Mouse (Mus musculus): ENCODE data around the gene Gemin5. TPM values are rescaled to one million over a fixed set of nuclear protein-coding genes. Genes with fewer than 3 reads are reported as not detected.
A peak's percentile ranks its signal among the peaks of the same experiment; 100 is the strongest.
"Not testable (repeated sequence)": the region's sequence is repeated elsewhere in the genome, so short reads cannot be mapped to it uniquely, and the experiment has no call there.

Gene Gemin5
- total and polyA plus RNA-seq, 3 experiments: 3.2 to 9.3 (median 9.1) TPM

DNA sequence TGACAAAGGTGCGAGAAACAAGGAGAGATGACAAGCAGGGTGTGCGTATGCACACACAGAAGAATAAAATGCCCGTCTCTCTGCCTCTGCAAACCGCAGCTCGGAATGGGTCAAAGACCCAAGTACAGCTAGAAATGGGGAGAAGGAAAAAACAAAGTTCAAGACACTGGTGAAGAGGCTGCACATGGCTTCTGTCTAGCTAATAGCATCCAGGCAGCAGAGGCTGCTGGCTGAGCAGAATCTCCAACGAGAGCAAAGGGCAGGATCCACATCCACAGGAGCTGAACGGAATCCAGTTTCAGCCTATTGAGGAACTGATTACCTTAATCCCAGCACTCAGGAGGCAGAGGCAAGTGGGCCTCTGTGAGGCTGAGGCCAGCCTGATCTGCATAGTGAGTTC, 12.4 kb upstream of the Gemin5 start:
- no peak overlapping the region for H3K27ac ChIP-seq
- H3K36me3 ChIP-seq (ENCODE audit: control insufficient read depth, insufficient read depth, low read length): peaks cover 2% of the 10 kb centered on the region; the same call in 1 of the 2 replicates
- no peak overlapping the region for H3K4me3 ChIP-seq
- no peaks in the 10 kb centered on the region for H3K4me1 ChIP-seq (ENCODE audit: control insufficient read depth, insufficient read depth, low read length)
- no peak for DNase-seq
- WGBS: 88% methylated on average over 7 of the region's 7 CpGs
- intact Hi-C loops (cut with DNase I): no loop called here
- no peak overlapping the region for H3K9ac ChIP-seq (ENCODE audit: low read depth, low read length)
- H3K79me2 ChIP-seq (replicated peaks; ENCODE audit: control insufficient read depth, insufficient read depth, low read length): no peaks in the 10 kb centered on the region
- H3K27me3 ChIP-seq (ENCODE audit: control insufficient read depth, insufficient read depth, low read length): no peaks in the 10 kb centered on the region
- no peak for TF ChIP-seq EP300 (IDR thresholded peaks at IDR 0.05; ENCODE audit: insufficient read depth, low read depth, low read length)
- no peak for TF ChIP-seq CTCF (IDR thresholded peaks at IDR 0.05)
- TF ChIP-seq POLR2A (IDR thresholded peaks at IDR 0.05; ENCODE audit: insufficient read depth, low read depth, low read length): no peak

DNA sequence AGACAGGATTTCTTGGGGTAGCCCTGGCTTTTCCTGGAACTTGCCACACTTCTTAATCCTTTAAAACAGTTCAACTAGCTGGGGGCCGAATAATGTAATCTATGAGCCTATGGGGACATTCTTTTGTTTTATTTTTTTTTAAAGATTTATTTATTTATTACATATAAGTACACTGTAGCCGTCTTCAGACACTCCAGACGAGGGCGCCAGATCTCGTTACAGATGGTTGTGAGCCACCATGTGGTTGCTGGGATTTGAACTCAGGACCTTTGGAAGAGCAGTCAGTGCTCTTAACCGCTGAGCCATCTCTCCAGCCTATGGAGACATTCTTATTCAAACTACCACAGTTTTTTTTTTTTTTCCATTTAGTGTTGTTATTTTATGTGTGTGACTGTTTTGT, 11.6 kb upstream of the Gemin5 start:
- not testable (repeated sequence) for H3K27ac ChIP-seq; H3K4me1 ChIP-seq (ENCODE audit: control insufficient read depth, insufficient read depth, low read length); H3K79me2 ChIP-seq (replicated peaks; ENCODE audit: control insufficient read depth, insufficient read depth, low read length); H3K9ac ChIP-seq (ENCODE audit: low read depth, low read length); H3K27me3 ChIP-seq (ENCODE audit: control insufficient read depth, insufficient read depth, low read length); DNase-seq; H3K4me3 ChIP-seq; H3K36me3 ChIP-seq (ENCODE audit: control insufficient read depth, insufficient read depth, low read length)
- intact Hi-C loops (cut with DNase I): loop anchor here (1.0 to 5.0 kb wide), 2 partner anchors 45 to 122 kb away; no protein-coding TSS in a partner anchor
- WGBS: 95% methylated on average over 6 of the region's 6 CpGs

DNA sequence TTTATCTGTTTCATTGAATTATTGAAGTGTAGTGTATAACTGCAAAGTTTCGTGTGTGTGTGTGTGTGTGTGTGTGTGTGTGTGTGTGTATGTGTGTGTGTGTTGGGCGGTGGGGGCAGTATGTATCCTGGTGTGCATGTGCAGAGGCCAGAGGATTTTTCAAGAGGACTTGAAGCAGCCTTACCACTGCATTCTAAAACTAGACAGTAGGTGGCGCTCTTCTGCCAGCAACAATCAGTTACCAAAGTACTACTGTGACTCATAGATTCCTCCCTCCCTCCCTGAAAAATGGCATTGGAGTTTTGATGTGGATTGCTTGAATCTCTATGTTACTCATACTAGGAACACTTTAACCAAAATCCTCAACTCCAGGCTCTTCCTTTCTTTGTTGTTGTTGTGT, 11.2 kb upstream of the Gemin5 start:
- Histone ChIP-seq H3K79me2 (replicated peaks; ENCODE audit: control insufficient read depth, insufficient read depth, low read length) (no peaks in the 10 kb centered on the region), H3K9ac (ENCODE audit: low read depth, low read length) (no peak overlapping the region), H3K27ac (no peak overlapping the region), H3K4me1 (ENCODE audit: control insufficient read depth, insufficient read depth, low read length) (no peaks in the 10 kb centered on the region), H3K4me3 (no peak overlapping the region), H3K36me3 (ENCODE audit: control insufficient read depth, insufficient read depth, low read length) (peaks cover 2% of the 10 kb centered on the region; the same call in 1 of the 2 replicates), H3K27me3 (ENCODE audit: control insufficient read depth, insufficient read depth, low read length) (no peaks in the 10 kb centered on the region)
- TF ChIP-seq CTCF (IDR thresholded peaks at IDR 0.05) (peak; percentile 75), EP300 (IDR thresholded peaks at IDR 0.05; ENCODE audit: insufficient read depth, low read depth, low read length) (peak; percentile 52; the same call in 1 of the 2 replicates), POLR2A (IDR thresholded peaks at IDR 0.05; ENCODE audit: insufficient read depth, low read depth, low read length) (no peak)
- intact Hi-C loops (cut with DNase I): loop anchor here (1.0 to 5.0 kb wide), 2 partner anchors 46 to 123 kb away; no protein-coding TSS in a partner anchor
- 26% methylated on average over 3 of the region's 3 CpGs for WGBS
- peak; percentile 66 to 79 for DNase-seq

DNA sequence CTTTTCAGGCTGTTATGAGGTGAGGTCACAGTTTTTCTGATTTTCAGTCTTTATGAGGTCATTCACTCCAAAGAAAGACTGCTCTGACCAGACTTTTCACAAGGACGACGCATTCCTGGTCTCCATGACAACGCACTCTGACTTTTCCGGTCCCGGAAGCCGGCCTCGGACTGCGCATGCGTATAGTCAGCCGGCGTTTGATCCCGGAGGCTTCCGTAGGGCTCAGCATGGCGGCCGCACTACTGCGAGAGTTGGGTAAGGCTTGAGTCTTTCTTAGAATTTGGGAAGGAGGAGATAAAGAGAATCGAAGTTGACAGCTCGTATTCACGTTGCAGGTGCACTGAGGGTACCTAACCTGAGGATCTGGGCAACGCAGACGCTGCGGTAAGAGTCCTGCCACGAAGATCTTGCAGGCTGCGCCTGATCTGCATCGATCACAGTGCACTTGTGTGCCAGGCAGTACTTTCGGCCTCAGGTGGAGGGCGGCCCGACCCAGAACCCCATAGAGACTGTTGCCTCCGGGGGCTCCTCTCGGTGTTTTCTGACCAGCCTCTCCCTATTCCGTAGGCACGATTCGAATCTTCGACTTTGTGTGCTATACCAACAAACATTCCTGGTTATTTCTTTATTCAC, 3.2 kb upstream of the Gemin5 start, which contains the start of gene Mrpl22:
Gene Mrpl22 (plus strand): TSS at position 203 of the 633 bp plus-strand sequence.
- Histone ChIP-seq H3K27ac (peak within 1 kb of the TSS; percentile 64), H3K79me2 (replicated peaks; ENCODE audit: control insufficient read depth, insufficient read depth, low read length) (no peaks in the 10 kb centered on the region), H3K4me3 (peak within 1 kb of the TSS; percentile 67), H3K9ac (ENCODE audit: low read depth, low read length) (peak within 1 kb of the TSS; percentile 63), H3K36me3 (ENCODE audit: control insufficient read depth, insufficient read depth, low read length) (no peaks in the 10 kb centered on the region), H3K4me1 (ENCODE audit: control insufficient read depth, insufficient read depth, low read length) (peaks cover 3% of the 10 kb centered on the region), H3K27me3 (ENCODE audit: control insufficient read depth, insufficient read depth, low read length) (no peaks in the 10 kb centered on the region)
- TF ChIP-seq POLR2A (IDR thresholded peaks at IDR 0.05; ENCODE audit: insufficient read depth, low read depth, low read length) (peak; percentile 88), CTCF (IDR thresholded peaks at IDR 0.05) (no peak), EP300 (IDR thresholded peaks at IDR 0.05; ENCODE audit: insufficient read depth, low read depth, low read length) (0 out of 2 replicates have a peak, but pooled peaks have one; percentile 38)
- peak; percentile 94 to 95 for DNase-seq
- intact Hi-C loops (cut with DNase I): no loop called here
- under 1% methylated on average over 34 of the region's 34 CpGs for WGBS

DNA sequence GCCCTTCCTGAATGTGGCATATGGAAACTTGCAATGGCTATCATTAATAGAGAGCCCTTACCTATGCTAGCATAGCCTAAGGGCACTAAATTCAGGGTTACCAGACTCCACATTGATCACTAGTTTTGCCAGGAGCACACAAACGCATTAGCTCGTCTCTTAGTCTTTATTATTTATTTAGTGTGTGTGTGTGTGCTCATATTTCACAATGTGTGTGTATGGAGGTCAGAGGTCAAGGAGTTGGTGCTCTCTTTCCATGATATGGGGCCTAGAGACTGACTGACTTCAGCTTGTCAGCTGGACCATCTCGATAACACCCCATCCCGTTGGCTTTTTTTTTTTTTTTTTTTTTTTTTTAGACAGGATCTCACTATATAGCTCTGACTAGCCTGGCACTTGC, 1.3 kb upstream of the Gemin5 start:
- TF ChIP-seq POLR2A (IDR thresholded peaks at IDR 0.05; ENCODE audit: insufficient read depth, low read depth, low read length) (no peak), CTCF (IDR thresholded peaks at IDR 0.05) (no peak), EP300 (IDR thresholded peaks at IDR 0.05; ENCODE audit: insufficient read depth, low read depth, low read length) (no peak)
- H3K36me3 ChIP-seq (ENCODE audit: control insufficient read depth, insufficient read depth, low read length): no peaks in the 10 kb centered on the region
- intact Hi-C loops (cut with DNase I): no loop called here
- no peak for DNase-seq
- H3K4me3 ChIP-seq: no peak overlapping the region
- WGBS: 91% methylated on average over 4 of the region's 4 CpGs
- H3K79me2 ChIP-seq (replicated peaks; ENCODE audit: control insufficient read depth, insufficient read depth, low read length): no peaks in the 10 kb centered on the region
- H3K27me3 ChIP-seq (ENCODE audit: control insufficient read depth, insufficient read depth, low read length): no peaks in the 10 kb centered on the region
- H3K4me1 ChIP-seq (ENCODE audit: control insufficient read depth, insufficient read depth, low read length): peaks cover 3% of the 10 kb centered on the region
- no peak overlapping the region for H3K27ac ChIP-seq
- no peak overlapping the region for H3K9ac ChIP-seq (ENCODE audit: low read depth, low read length)

DNA sequence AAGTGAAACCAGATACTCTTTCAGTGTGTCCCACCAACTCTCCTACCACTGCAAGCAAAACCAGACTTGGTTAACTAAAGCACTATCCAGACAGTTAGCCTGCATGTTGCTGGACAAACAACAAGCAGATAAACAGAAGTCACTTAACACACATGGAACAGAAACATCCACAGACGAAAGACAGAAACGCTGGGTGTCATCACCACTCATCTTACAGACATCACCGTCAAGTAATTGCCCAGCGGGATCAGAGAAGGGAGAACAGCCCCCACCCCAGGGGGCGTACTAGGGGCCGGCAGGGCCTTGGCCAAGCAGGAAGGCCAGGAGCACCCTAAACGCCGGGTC, 545 bp downstream of the Gemin5 start:
- H3K4me3 ChIP-seq: peak overlapping the region; percentile 94
- DNase-seq: no peak
- intact Hi-C loops (cut with DNase I): no loop called here
- peak overlapping the region; percentile 93 for H3K9ac ChIP-seq (ENCODE audit: low read depth, low read length)
- WGBS: 1% methylated on average over 8 of the region's 8 CpGs
- H3K36me3 ChIP-seq (ENCODE audit: control insufficient read depth, insufficient read depth, low read length): no peaks in the 10 kb centered on the region
- TF ChIP-seq POLR2A (IDR thresholded peaks at IDR 0.05; ENCODE audit: insufficient read depth, low read depth, low read length) (no peak), CTCF (IDR thresholded peaks at IDR 0.05) (no peak), EP300 (IDR thresholded peaks at IDR 0.05; ENCODE audit: insufficient read depth, low read depth, low read length) (no peak)
- H3K27ac ChIP-seq: peak overlapping the region; percentile 72
- H3K27me3 ChIP-seq (ENCODE audit: control insufficient read depth, insufficient read depth, low read length): no peaks in the 10 kb centered on the region
- H3K4me1 ChIP-seq (ENCODE audit: control insufficient read depth, insufficient read depth, low read length): peaks cover 3% of the 10 kb centered on the region
- no peaks in the 10 kb centered on the region for H3K79me2 ChIP-seq (replicated peaks; ENCODE audit: control insufficient read depth, insufficient read depth, low read length)
